Mouse (Mus musculus) cerebellum, adult 11-12 months (tissue): Measurements from ENCODE around the gene Ptpn12.

Experiments
- DNase-seq: peaks from one replicate; pipeline ENCODE4 v3.0.0; 2022

Ptpn12 gene

GRCm38 (mm10) chr5:21055820-21056531 is at the start of gene Ptpn12:
Gene Ptpn12, minus strand, starts transcription at chr5:21055911.
- DNase-seq: peak; percentile 97

GRCm38 (mm10) chr5:21091179-21091578 is 35.5 kb upstream of the Ptpn12 start:
- DNase-seq: no peak

DNA sequence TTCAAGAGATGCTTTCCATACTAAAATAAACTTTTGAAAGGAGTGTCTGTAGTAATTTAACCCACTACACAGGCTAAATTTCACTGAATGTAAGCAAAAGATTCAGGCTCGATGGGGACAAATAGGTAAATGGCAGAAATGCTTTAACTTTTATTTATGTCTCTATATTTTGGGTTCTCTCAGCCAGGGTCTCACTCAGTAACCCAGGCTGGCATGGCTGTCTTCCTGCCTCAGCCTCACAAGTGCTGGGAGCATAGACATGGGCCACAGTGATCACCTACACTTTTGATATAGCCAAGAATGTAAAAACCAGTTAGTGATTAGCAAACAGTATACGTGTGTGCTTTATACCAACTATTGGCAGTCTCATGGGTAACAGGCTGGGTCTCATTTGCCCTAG is 1.5 kb upstream of the Ptpn12 start:
- DNase-seq: no peak

DNA sequence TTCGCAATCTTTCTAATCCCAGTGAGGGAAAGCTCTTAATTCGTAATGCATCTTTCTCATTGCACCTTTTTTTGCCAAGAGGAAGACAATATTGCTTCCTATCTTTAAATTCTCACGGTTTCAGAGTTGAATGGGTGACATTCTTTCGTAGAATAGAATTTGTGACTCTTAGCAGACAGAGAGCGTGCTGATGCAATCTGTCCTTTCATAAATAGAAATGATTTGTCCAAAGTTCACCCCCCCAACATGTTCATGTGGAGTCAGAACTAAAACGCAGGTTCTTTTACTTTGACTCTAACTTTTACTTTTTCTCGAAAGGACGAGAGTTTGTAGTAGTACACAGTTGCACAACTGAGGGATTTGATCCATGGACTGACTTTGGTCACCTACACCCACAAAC is 884 bp upstream of the Ptpn12 start:
- no peak for DNase-seq

GRCm38 (mm10) chr5:21055071-21055819 is 466 bp downstream of the Ptpn12 start:
- DNase-seq: no peak

- DNase-seq: peak; percentile 36
These were observed 1.1 kb downstream of the Ptpn12 start for GRCm38 (mm10) chr5:21054472-21055070.

GRCm38 (mm10) chr5:21053571-21054307 is 2.0 kb downstream of the Ptpn12 start:
- DNase-seq: no peak

DNA sequence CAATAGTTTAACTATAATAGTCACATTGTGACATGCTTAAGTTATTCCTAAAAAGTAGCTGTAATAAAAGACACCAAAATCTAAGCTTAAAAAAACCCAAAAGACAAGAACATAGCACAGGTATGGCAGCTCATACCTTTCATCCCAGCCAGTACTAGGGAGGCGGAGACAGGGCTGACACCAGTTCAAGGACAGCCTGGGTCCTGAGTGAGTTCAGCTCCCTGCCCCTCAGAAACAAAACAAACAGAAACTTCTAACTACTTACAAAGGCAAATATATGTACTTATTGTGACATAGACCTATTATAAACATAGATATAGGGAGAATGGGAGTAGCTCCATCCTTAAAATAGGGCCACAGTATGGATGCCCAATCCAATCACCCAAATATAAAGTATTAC is 3.2 kb downstream of the Ptpn12 start:
- DNase-seq: no peak

DNA sequence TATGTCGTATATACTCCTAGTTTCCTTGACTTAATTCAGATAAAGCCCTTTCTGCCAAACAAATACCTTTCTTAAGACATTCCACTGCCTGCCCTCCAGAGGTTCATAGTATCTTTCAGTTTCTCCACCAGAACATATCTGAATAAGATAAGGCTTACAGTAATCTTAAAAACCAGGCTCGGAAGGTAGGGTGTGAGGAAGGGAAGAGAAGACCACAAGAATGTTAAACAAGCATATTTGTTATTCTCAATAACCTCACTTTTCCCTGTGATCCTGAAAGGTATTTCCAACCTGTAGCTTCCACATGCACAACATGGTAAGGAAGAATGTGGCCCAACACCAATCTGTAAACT is 5.0 kb downstream of the Ptpn12 start:
- no peak for DNase-seq

GRCm38 (mm10) chr5:21050061-21050769 is 5.5 kb downstream of the Ptpn12 start:
- no peak for DNase-seq

GRCm38 (mm10) chr5:21049006-21049405 is 6.7 kb downstream of the Ptpn12 start:
- no peak for DNase-seq

DNA sequence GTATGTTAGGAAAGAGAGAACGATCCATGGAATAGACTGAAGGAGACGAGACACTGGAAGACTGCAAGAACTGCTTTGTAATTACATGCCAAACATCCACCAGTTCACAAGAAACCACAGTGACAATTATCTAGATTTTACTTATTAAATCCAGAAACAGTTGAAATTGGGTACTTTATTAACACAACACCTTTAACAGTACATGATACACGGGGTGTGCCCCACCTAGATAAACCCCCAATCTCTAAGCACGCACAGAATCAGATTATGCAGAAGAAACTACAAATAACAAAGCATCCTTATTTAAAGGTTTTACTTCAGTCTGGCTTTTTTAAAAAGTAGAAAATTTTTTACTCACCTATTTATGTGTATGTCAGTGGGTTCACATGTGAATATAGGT is 8.6 kb downstream of the Ptpn12 start:
- DNase-seq: no peak

DNA sequence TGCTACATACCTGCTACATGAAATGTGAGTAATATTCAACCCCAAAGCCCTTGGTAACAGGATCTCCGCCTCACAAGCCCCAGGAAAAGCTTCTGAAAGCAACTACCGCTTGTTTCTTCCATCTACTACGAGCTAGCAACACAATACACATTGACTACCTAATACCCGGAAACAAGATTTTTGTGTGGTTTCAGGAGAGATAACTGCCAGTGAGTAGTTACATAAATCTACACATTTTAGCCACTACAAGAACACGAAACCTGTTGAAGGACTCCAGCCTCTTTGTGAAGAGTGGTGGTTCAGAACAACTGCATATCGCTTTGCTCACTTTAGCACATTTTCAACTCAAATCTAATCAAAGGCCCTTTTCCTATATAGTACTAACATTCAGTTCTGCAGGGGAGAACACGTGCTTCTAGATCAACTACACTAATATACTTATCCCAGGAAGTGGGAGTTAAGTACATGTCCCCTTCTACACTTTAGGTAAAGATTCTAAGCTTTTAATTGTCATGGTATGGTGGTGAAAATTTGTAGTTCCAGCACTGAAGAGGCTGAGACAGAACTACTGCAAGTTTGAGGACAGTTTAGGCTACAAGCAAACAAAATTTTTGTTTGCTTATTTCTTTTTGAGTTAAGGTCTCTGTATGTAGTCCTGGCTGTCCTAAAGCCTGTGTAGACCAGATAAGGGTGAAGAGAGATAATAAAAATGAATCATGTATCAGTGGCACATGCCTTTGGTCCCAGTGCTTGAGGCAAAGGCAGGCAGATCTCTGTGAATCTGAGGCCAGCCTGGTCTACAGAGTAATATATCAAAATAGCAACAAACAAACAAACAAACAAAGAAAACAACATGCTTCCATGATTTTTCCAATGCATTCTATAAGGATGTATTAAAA is 9.3 kb downstream of the Ptpn12 start:
- DNase-seq: no peak

- DNase-seq: no peak
These were observed 10.2 kb downstream of the Ptpn12 start for GRCm38 (mm10) chr5:21045462-21045861.

DNA sequence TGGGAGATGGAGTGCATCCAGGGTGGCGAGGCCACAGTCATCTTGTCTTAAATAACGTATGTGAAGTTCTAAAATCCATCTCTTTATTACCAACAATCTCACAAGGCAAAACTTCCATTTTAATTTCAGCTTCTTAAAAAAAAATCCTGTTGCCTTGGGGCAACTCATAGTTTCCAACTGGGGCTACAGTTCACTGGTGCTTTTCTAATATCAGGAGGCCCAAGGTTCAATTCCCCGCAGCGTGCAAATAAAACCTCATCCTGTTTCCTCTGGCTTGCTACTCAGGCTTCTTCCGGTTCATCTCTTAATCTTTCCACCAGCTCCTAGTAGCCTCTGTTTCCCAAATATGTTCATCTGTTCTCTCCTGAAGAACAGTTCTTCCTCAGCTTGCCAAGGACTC is 17.6 kb downstream of the Ptpn12 start:
- no peak for DNase-seq

DNA sequence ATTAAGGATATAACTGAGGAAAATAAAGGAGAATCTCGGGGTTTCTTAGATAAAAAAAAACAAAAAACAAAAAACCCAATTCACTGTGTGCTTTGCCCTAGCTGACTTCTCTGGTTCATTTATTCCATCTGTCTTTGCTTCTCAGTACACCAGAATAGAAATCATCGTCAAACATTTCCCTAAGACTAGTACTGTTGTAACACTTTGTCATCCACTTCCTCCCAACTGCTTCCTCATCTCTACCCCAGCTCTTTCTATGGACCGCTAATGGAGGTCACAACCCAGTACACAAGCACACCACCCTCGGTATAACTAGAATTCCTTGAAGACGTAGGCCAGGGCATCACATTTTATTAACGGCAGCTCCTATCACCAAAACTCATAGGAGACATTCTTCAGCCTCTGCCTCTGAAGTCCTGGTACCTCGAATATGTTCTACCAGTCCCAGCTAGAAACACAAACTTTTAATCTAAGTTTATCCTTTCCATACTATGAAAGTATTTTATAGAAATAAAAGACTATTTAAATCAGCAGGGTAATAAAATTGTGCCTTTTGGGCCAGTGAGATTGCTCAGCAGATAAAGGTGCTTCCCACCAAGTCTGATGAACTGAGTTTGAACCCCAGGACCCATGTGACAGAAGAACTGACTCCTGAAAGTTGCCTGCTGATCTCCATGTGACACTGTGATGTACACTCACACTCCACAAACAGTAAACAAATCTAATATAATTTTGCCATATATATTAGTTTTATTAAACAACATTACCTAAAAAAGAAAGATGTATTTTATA is 19.8 kb downstream of the Ptpn12 start:
- no peak for DNase-seq

DNA sequence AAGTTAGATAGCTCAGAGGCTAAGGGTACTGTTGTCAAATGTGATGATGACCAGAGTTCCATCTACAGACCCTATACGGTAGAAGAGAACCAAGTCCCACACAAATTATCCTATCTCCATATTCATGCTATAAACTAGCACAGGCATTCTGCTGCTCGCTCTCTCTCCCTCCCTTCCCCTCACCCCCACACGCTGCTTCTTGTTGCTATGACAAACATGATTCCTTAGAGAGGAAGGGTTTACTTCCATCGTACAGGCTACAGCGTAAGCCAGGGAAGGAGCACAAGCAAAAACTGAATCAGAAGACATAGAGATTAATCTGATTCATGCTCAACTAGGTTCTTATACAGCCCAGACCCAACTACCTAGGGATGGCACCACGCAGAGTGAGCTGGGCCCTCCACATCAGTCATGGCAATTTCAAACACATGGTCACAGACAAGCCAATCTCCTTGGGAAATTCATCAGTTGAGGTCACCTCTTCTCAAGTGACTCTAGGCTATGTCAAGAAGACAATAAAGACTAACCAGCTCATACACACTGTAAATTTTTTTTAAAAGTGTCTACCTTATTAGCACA is 21.2 kb downstream of the Ptpn12 start:
- no peak for DNase-seq

GRCm38 (mm10) chr5:21033382-21034056 is 22.2 kb downstream of the Ptpn12 start:
- DNase-seq: no peak

DNA sequence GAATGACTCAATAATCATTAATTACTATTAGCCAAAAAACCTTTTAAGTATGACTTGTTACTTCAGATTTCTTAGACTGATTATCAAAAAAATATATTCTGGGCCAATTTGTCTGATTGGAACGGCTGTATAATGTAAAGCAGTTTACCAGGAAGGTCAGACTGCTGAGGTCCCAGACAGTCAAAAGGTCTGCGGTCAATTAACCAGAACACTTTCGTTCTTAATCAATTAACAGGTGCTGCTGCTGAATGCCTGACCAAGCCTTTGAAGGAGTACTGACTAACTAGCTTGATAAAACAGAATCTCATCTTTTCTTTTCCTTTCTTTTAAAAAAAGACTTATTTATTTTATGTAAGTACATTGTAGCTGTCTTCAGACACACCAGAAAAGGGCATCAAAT is 23.1 kb downstream of the Ptpn12 start:
- DNase-seq: no peak

DNA sequence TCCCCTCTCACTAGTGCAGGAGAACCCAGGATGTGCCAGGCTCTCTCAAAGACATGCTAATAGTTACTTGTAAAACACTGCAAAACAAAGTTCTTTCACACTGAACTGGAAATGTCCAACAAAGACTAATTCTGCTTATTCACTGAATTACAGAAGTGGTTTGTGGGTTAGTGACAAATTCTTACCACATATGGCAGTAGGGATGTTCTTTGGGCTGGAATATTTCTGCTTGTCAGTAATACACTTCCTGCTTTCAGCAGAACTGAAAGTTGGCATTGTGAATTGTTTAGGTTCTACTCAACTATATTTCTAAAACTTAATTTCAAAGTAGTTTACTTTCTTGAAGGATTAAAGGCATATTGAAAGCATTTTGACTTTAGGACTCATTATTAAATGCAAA is 25.5 kb downstream of the Ptpn12 start:
- DNase-seq: no peak
